Mouse (Mus musculus) myocyte (in vitro differentiated cells): Measurements from ENCODE around the gene Pick1. TPM values are rescaled to one million over a fixed set of nuclear protein-coding genes. Genes with fewer than 3 reads are reported as not detected.
A peak's percentile ranks its signal among the peaks of the same experiment; 100 is the strongest.

Experiments
- H3K27me3 ChIP-seq: one replicate; pipeline ENCODE4 v1.6.1; 2011; ENCODE audit not compliant: control insufficient read depth, insufficient read depth, insufficient read length
- H3K36me3 ChIP-seq: one replicate; pipeline ENCODE4 v1.6.1; 2011; ENCODE audit not compliant: control insufficient read depth, insufficient read depth
- H3K4me2 ChIP-seq: one replicate; pipeline ENCODE4 v1.6.1; 2011; ENCODE audit warnings: low read depth, control low read depth
- H3K4me3 ChIP-seq: one replicate; pipeline ENCODE4 v1.5.1; 2011; ENCODE audit warnings: mild to moderate bottlenecking, control low read depth, moderate library complexity
- H3K79me2 ChIP-seq: one replicate; pipeline ENCODE4 v1.6.1; 2011; ENCODE audit not compliant: control insufficient read depth, insufficient read depth
- H3ac ChIP-seq: one replicate; pipeline ENCODE4 v1.6.1; 2011; ENCODE audit not compliant: control insufficient read depth, insufficient read length
- CEBPB ChIP-seq: IDR thresholded peaks from 2 replicates; pipeline ENCODE4 v1.6.1; 2011; ENCODE audit warnings: mild to moderate bottlenecking, moderate library complexity; ENCODE audit not compliant: poor library complexity, insufficient read depth, severe bottlenecking
- E2F4 ChIP-seq: IDR thresholded peaks from one replicate; pipeline ENCODE4 v1.6.1; 2011; ENCODE audit warnings: mild to moderate bottlenecking, control low read depth, moderate library complexity; ENCODE audit not compliant: insufficient read depth
- MAX ChIP-seq: IDR thresholded peaks from one replicate; pipeline ENCODE4 v1.6.1; 2011; ENCODE audit warnings: low read depth, mild to moderate bottlenecking, control low read depth
- MYOD1 ChIP-seq, 3 experiments: IDR thresholded peaks; one replicate each; pipeline ENCODE4 v1.6.1; 2011; ENCODE audit warnings: control low read depth in 2 of 3, low read depth in 2 of 3, mild to moderate bottlenecking in 2 of 3, moderate library complexity in 1 of 3; ENCODE audit not compliant: insufficient read length in 2 of 3, control insufficient read depth in 1 of 3
- MYOG ChIP-seq, 3 experiments: IDR thresholded peaks; one replicate each; pipeline ENCODE4 v1.6.1; 2011; ENCODE audit warnings: control low read depth in 2 of 3, low read depth in 2 of 3, mild to moderate bottlenecking in 2 of 3; ENCODE audit not compliant: insufficient read length in 2 of 3, control insufficient read depth in 1 of 3, insufficient read depth in 1 of 3
- POLR2A ChIP-seq: IDR thresholded peaks from one replicate; pipeline ENCODE4 v1.6.1; 2011; ENCODE audit warnings: low read depth, mild to moderate bottlenecking, control low read depth, moderate library complexity; ENCODE audit not compliant: insufficient read length
- POLR2AphosphoS2 ChIP-seq: IDR thresholded peaks from one replicate; pipeline ENCODE4 v1.6.1; 2011; ENCODE audit warnings: low read depth, control low read depth; ENCODE audit not compliant: insufficient read length
- REST ChIP-seq: IDR thresholded peaks from one replicate; pipeline ENCODE4 v1.6.1; 2011; ENCODE audit warnings: mild to moderate bottlenecking, control low read depth, moderate library complexity; ENCODE audit not compliant: insufficient read depth, insufficient read length
- SRF ChIP-seq: IDR thresholded peaks from one replicate; pipeline ENCODE4 v1.6.1; 2011; ENCODE audit warnings: low read depth; ENCODE audit not compliant: control insufficient read depth, insufficient read length
- TCF12 ChIP-seq: IDR thresholded peaks from one replicate; pipeline ENCODE4 v1.6.1; 2011; ENCODE audit warnings: mild to moderate bottlenecking, control low read depth; ENCODE audit not compliant: poor library complexity, insufficient read depth, severe bottlenecking
- TCF3 ChIP-seq: IDR thresholded peaks from one replicate; pipeline ENCODE4 v1.6.1; 2011; ENCODE audit warnings: low read depth, control low read depth; ENCODE audit not compliant: insufficient read length
- USF1 ChIP-seq: IDR thresholded peaks from one replicate; pipeline ENCODE4 v1.6.1; 2011; ENCODE audit warnings: low read depth, mild to moderate bottlenecking, control low read depth, moderate library complexity
- polyA plus RNA-seq: library from polyadenylated mRNA; unstranded; fragments of >200 nt; fragmentation: generic; extraction: Trizol; gene quantifications from one replicate; pipeline ENCODE4 v1.2.1, GENCODE M21; 2012; ENCODE audit warnings: missing spikeins

The Pick1 gene
- polyA plus RNA-seq, 1 experiment = 26.0 TPM

GRCm38 (mm10) chr15:79242574-79243233, 13.7 kb downstream of the Pick1 start:
- Histone ChIP-seq H3K79me2 (no peaks in the 10 kb centered on the region), H3K36me3 (no peaks in the 10 kb centered on the region), H3K27me3 (no peaks in the 10 kb centered on the region), H3K4me2 (peak overlapping the region; percentile 28), H3ac (no peak overlapping the region), H3K4me3 (no peak overlapping the region)
- peak in 2 of 3 experiments; percentile 20 to 67 for TF ChIP-seq MYOG (IDR thresholded peaks at IDR 0.05; ENCODE audit: control insufficient read depth in 1 of 3, insufficient read depth in 1 of 3, insufficient read length in 2 of 3, low read depth in 2 of 3)
- TF ChIP-seq MAX = no peak
- no peak for TF ChIP-seq CEBPB
- TF ChIP-seq MYOD1 (IDR thresholded peaks at IDR 0.05; ENCODE audit: control insufficient read depth in 1 of 3, insufficient read length in 2 of 3, low read depth in 2 of 3) = peak in 2 of 3 experiments; percentile 38 to 68

GRCm38 (mm10) chr15:79243234-79244042, 14.5 kb downstream of the Pick1 start:
- peak overlapping the region; percentile 28 for H3K4me2 ChIP-seq

GRCm38 (mm10) chr15:79244071-79244893, 15.3 kb downstream of the Pick1 start:
- H3ac ChIP-seq = no peak overlapping the region
- no peak overlapping the region for H3K4me3 ChIP-seq
- H3K4me2 ChIP-seq = peak overlapping the region; percentile 49
- H3K27me3 ChIP-seq = no peaks in the 10 kb centered on the region
- no peaks in the 10 kb centered on the region for H3K79me2 ChIP-seq
- no peaks in the 10 kb centered on the region for H3K36me3 ChIP-seq
- TF ChIP-seq TCF12 (peak; percentile 28), MYOD1 (IDR thresholded peaks at IDR 0.05; ENCODE audit: control insufficient read depth in 1 of 3, insufficient read length in 2 of 3, low read depth in 2 of 3) (peak in 2 of 3 experiments; percentile 64 to 76), E2F4 (no peak), POLR2AphosphoS2 (no peak), MYOG (IDR thresholded peaks at IDR 0.05; ENCODE audit: control insufficient read depth in 1 of 3, insufficient read depth in 1 of 3, insufficient read length in 2 of 3, low read depth in 2 of 3) (peak; percentile 68 to 92 (median 77))

More at GRCm38 (mm10) chr15:79243234-79244042, 14.5 kb downstream of the Pick1 start:
- no peaks in the 10 kb centered on the region for H3K36me3 ChIP-seq
- TF ChIP-seq REST (no peak), POLR2A (peak; percentile 42), CEBPB (no peak), TCF3 (no peak), POLR2AphosphoS2 (no peak), TCF12 (no peak), USF1 (peak; percentile 55), SRF (peak; percentile 21), MYOD1 (IDR thresholded peaks at IDR 0.05; ENCODE audit: control insufficient read depth in 1 of 3, insufficient read length in 2 of 3, low read depth in 2 of 3) (peak in 1 of 3 experiments; percentile 75), MYOG (IDR thresholded peaks at IDR 0.05; ENCODE audit: control insufficient read depth in 1 of 3, insufficient read depth in 1 of 3, insufficient read length in 2 of 3, low read depth in 2 of 3) (peak in 1 of 3 experiments; percentile 67), MAX (peak; percentile 54), E2F4 (no peak)
- H3ac ChIP-seq = no peak overlapping the region
- no peaks in the 10 kb centered on the region for H3K27me3 ChIP-seq
- no peaks in the 10 kb centered on the region for H3K79me2 ChIP-seq
- no peak overlapping the region for H3K4me3 ChIP-seq

GRCm38 (mm10) chr15:79245321-79245720, 16.3 kb downstream of the Pick1 start:
- no peaks in the 10 kb centered on the region for H3K79me2 ChIP-seq
- H3K36me3 ChIP-seq = no peaks in the 10 kb centered on the region
- H3ac ChIP-seq = no peak overlapping the region
- H3K4me3 ChIP-seq = no peak overlapping the region
- peak overlapping the region; percentile 49 for H3K4me2 ChIP-seq
- TF ChIP-seq MYOG (IDR thresholded peaks at IDR 0.05; ENCODE audit: control insufficient read depth in 1 of 3, insufficient read depth in 1 of 3, insufficient read length in 2 of 3, low read depth in 2 of 3) (peak; percentile 56 to 92 (median 59)), CEBPB (no peak), MYOD1 (IDR thresholded peaks at IDR 0.05; ENCODE audit: control insufficient read depth in 1 of 3, insufficient read length in 2 of 3, low read depth in 2 of 3) (peak in 2 of 3 experiments; percentile 55 to 80)
- H3K27me3 ChIP-seq = no peaks in the 10 kb centered on the region
